Mouse (Mus musculus): ENCODE results near the gene Bex4. TPM values are rescaled to one million over a fixed set of nuclear protein-coding genes. Genes with fewer than 3 reads are reported as not detected.
"Not testable (repeated sequence)": the region's sequence is repeated elsewhere in the genome, so short reads cannot be mapped to it uniquely, and the experiment has no call there.

The Bex4 gene
- total RNA-seq (2021): 1 to 10 TPM in 1 of 2 experiments, under 1 TPM in 1; 0.83 to 1.1 TPM

DNA sequence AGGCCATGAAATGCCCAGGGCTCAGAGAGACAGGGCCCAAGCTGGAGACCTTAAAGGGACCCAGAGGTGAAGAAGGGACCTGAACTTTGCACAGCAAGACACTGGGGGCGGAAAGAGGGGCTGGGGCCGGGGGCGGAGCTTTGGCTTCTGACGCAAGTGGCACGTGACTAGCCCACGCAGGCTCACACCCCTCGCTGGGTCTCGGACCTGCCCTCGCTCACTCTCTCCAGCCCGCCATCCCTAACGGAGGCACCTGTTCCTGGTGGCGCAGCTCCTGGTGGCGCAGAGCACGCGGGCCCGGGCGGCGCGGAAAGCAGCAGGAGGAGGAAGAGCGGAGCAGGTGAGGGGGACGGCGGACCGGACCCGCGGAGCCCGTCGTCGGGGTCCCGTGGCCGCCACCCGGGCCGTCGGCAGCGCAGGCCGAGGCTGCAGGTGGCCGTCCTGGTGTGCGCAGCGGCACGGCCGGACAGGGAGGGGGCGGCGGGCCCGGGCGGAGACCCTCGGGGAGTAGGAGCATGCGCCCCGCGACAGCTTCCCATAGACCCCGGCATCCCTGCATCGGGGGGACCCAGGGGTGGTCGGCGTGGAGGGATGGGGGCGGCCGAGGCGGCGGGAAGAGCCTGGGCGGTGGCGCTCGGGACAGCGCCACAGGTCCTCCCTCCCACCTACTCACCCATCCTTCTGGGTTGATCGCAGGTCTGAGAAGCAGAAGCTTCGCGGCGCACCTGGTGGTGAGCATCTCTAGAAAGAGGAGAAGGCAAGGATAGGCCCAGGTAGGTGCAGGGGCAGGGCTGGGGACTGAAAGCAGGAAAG, at the start of gene Bex4:
Bex4 (plus strand) TSS at position 170 of the 813 bp plus-strand sequence.
- DNase-seq (ENCODE audit: low spot score); intact Hi-C loops (cut with DNase I): not testable (repeated sequence)

DNA sequence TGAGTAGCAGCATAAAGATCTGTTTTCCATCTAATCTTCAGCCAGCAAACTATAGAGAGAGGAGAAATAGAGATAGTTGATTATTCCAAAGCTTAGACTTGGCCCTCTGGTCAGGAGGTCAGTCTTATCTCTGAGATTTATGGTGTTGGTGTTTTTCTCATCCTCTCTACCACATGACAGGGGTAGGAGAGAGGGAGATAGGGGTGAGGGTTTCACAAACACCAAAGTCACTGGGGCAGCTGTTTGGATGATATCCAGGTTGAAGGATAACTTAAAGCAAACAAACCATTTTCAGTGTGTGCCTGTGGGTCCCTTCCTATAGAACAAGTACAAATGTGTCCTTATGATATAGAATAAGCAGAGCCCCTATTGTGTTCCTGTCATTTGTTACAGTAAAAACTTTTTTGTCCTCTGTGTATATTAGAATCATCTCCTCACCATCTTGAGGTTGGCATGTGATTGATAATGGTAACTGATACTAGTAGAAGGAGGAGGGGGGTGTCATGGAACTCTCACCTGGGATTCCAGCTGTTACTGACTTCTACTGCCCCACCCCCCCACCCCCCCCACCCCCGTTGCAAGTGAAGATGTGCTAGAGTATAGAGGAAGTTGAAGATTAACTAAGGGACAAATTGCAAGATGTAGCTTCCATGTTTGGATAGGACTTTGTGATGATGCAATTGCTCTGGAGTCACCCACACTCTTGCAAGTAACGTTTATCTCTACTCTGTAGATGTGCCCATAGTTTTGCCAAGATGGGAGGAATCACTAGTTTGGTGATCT, 46.1 kb upstream of the Bex4 start:
- intact Hi-C loops (cut with DNase I): no loop called here
- DNase-seq (ENCODE audit: low spot score): no peak

DNA sequence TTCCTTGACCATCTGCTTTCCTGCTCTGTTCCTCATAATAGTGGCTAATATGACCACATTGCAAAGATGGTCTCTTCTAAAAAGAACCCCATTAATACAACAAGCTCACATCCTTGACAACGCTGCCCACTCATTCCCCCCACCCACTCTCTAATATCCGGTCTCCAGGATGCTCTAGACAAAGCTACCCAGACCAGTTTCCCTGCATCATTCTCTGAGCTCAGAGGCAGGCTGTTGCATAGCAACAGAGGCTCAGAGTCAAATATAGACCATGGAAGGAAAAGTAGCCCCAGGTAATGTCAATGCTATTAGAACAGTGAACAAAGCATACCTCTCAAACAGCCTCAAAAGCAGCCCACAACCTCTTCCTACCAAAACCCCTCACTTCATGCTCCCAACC, 44.4 kb upstream of the Bex4 start:
- no peak for DNase-seq (ENCODE audit: low spot score)
- intact Hi-C loops (cut with DNase I): no loop called here

DNA sequence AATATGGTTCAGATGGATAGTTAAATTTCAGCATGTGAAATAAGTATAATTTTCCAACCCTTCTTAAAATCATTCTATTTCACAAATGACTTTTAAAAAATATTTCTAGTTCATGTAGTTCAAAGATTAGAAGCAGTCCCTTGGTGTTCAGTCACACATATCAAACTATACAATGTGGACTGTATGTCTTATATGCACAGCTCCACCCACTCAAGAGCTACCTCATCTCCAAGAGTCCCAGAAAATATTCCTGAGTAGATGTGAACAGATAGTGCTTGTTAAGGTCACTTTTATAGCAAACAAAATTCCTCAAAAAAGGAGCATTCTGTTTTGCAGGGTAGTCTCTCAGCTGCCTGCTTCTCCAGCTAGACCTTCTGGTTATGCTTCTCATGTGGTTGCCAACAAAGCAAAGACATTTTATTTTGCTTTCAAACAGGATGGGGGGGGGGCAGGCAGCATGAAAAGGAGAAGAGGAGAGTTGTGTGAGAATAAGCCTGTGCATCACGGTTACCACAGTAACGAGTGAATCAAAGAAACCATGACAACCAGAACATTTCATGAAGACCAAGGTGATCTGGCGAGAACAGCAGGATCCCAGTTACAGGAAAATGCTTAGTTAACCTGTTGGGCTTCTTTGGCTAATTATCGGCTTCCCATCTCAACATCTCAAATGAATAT, 34.6 kb upstream of the Bex4 start:
- intact Hi-C loops (cut with DNase I): no loop called here
- no peak for DNase-seq (ENCODE audit: low spot score)

DNA sequence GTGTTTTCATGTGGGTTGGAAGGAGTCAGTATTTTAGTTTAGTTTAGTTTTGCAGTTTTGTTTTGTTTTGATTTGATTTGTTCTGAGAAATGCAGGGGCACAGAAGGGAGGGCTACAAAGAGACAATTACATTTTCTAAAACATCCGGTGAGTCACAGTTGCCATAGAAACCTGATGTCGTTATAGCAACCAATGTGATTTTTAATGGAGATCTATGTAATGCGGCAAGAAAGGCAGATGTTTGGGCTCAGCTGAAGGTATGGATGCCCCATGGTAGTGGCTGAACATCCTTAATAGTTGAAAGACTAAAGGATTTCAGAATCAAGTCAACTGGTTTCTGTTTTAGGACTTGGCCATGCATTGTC, 34.1 kb upstream of the Bex4 start:
- DNase-seq (ENCODE audit: low spot score): no peak
- intact Hi-C loops (cut with DNase I): no loop called here

DNA sequence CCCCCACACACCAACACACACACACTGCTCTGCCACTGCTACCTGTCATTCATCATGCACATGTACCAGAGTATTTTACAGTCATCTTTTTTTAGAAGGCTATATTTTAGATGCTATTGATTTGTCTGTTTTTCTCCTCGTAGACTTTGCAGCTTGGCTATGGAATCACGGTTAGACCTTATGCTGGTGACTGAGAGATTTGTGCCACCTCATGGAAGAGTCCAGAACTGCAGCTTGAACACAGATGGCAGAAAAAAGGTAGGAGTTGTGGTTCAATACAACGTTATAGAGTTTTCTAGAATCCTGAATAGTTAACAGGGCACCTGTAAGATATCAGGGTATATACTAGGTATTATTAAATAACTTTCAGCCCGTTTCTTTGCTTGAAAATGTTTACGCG, 30.9 kb upstream of the Bex4 start:
- intact Hi-C loops (cut with DNase I): no loop called here
- no peak for DNase-seq (ENCODE audit: low spot score)

DNA sequence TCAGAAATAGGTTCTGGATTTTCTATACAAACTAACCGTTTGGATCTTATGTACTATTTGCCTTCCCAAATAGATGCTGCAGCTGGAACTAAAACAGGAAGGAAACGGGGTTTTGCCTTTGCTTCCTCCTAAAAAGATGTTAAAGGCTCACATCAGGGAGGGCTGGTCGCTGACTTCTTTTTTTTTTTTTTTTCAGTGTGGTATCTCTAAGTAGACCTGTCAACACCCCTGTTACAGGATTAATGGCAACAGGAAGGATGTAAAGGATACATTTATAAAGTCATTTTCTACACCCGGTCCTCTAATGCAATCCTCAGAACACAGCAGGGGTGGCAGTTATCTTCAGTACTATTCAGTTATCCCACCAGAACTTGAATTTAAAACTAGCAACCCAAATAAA, 23.8 kb upstream of the Bex4 start:
- intact Hi-C loops (cut with DNase I): no loop called here
- no peak for DNase-seq (ENCODE audit: low spot score)

DNA sequence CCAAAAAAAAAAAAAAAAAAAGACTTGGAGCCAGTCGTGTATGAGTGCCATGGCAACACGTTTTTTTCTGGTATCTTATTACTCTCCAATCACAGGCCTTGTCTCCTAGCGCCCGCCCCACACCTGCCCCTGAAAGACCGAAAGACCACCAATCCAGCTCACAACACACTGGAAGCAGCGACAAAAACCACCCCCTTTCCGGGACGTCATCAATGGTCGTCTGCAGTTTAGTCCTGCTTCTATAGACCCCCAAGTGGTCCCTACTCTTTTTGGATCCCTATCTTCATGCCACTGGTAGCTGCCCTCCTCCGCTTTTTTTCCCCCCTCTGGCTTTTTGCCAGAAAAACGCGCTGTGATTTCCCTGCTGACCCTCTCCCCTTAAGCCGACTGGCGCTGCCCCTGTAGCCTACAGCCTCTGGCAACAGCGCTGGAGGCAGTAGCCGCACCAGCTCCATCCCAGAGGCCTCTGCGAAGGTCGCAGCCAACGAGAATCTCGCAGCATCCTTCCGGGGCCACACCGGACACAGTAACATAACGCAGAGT, 23.3 kb upstream of the Bex4 start:
- intact Hi-C loops (cut with DNase I): no loop called here
- DNase-seq (ENCODE audit: low spot score): no peak

DNA sequence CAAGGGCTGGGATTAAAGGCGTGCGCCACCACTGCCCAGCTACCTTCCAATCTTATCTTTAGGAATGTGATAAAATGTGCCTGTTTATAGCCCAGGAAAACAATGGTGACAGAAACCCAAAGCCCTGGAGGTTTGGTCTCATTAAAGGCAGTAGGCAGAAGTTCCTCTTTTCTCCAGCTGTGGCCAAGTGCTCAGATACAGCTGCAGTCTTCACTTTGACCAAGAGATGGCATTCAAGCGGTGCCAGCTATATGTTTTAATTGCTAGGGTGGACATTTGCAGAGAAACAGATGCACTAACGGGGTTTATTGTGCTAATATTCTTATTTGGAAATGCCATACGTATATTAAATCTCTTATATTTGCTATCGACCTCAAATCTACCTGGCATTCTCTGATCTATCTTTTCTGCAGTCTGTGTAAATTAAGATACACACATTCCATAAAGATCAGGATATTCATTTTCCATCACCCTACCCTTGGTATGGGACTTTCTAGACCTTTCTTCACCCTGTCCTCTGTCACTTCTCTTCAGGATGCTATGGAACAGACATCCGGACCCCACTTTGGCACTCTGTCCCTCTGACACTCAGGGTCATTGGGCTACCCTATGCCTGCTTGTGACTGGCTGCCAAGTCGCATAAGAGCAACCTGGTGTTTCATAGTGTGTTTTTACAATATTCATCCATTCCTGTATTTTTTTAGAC, 11.6 kb upstream of the Bex4 start:
- intact Hi-C loops (cut with DNase I): no loop called here
- no peak for DNase-seq (ENCODE audit: low spot score)

DNA sequence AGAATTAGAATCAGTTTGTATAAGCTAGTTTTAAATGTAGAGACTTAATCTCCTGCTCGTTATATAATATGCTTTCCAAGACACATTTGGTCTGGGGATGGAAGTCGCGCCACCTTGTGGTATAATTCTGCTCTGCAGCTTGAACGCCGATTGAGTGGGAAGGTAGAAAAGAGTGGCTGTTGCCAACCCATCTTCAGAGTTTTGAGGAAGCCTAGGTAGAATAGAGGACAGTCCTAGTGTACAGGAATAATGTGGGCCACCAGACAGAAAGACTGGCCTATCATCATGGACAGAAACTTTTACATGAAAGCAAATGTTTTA, 11.1 kb upstream of the Bex4 start:
- intact Hi-C loops (cut with DNase I): no loop called here
- no peak for DNase-seq (ENCODE audit: low spot score)

DNA sequence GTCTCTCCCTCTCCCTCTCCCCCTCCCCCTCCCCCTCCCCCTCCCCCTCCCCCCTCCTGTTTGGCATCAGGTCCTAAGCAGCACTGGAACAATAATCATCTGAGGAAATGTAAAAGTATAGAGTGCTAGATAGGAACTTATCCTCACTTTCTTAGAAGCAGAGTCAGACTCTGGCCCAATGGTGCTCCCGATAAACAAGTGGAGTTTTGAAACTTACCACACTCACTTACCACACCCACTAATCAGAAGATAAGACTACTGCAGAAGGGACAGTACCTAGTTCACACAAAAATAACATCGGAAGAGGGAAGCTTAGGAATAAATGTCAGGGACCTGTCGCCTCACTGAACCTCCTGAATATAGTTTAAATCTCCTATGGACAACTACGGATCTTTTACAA, 3.2 kb upstream of the Bex4 start:
- intact Hi-C loops (cut with DNase I): no loop called here

DNA sequence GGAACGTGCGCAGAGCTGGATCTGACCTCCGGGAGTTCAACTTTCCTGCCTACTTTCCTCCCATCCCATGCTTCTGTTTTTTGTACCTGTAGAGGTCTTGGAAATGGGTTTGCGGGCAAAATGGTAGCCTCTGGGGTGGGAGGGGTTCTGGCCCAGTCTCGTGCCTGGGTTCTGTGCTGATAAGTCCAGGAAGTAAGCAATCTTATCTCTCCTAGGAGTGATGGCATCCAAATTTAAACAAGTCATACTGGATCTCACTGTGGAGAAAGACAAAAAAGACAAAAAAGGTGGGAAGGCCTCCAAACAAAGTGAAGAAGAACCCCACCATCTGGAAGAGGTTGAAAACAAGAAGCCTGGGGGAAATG, 826 bp downstream of the Bex4 start:
- DNase-seq (ENCODE audit: low spot score); intact Hi-C loops (cut with DNase I): not testable (repeated sequence)

More for the DNA sequence above, 3.2 kb upstream of the Bex4 start:
- DNase-seq (ENCODE audit: low spot score): no peak

DNA sequence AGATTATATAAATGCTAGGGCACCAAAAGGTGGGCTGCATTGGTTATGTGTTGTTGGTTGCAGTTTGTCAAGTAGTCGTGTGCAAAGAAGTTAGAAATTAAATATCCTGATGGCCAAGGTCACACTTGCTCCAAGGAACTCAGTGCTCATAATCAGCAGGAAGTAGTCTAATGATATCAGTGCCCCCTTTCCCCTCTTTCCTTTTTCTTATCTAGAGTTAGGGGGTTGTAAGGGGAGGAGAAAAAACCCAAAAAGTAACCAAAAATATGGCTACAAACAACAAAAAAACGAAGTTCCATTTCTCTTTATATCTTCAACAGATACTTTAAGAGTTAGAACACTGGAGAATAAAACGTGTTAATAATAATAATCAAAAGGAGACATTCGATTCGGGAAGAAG, 2.6 kb downstream of the Bex4 start:
- intact Hi-C loops (cut with DNase I): no loop called here
- DNase-seq (ENCODE audit: low spot score): no peak

DNA sequence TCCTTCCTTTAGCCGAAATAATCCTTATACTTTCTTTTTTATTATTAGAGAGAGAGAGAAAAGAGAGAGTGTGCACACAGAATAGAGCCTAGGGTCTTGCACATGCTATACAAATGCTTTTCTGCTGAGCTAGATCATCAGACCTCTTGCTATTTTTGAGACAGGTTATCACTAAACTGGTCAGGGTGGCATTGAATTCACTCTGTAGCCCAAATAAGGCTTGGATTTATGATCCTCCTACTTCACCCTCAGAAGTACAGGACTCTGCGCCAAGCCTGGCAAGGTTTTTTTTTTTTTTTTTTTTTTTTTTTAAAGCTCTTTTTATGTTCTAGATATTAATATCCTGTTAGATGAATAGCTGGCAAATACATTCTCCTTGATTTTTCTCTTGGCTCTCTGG, 4.9 kb downstream of the Bex4 start:
- intact Hi-C loops (cut with DNase I): no loop called here
- DNase-seq (ENCODE audit: low spot score): no peak

DNA sequence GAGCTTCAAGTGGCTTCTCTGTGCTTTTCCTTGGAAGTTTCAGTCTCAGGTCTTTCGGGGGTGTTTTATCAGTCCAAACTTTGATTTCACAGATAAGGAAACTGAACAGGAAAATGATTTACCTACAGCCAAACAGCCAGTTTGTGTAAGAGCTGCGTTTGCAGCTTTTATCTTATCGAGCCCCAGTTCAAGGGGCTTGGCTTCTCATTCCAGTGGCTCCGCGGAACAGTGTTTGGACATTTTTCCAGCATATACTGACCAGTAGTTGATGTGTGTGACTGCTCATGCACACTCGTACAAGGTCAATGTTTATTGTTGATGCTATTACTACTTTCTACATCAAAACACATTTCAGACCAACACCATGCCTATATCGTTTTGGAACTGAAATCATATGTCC, 5.4 kb downstream of the Bex4 start:
- intact Hi-C loops (cut with DNase I): no loop called here
- DNase-seq (ENCODE audit: low spot score): no peak

DNA sequence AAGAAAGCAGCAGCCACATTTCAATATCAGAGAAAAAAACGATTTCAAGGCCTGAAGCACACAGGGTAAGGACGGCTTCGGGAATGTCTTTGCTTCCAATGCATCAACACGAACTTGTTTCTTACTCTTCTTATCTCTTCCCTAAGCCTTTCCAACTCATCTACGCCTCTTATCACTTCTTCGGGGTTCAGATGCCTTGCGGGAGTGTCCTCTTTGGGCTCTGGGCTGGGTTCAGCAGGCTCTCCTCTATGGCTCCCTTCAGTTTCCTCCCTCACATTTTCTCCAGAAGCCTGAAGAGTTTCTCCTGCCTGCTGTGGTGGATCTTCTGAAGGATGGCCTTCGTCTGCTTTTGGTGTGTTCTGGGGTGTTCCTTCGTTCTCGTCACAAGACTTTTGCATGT, 31.8 kb downstream of the Bex4 start:
- intact Hi-C loops (cut with DNase I): no loop called here
- DNase-seq (ENCODE audit: low spot score): no peak

DNA sequence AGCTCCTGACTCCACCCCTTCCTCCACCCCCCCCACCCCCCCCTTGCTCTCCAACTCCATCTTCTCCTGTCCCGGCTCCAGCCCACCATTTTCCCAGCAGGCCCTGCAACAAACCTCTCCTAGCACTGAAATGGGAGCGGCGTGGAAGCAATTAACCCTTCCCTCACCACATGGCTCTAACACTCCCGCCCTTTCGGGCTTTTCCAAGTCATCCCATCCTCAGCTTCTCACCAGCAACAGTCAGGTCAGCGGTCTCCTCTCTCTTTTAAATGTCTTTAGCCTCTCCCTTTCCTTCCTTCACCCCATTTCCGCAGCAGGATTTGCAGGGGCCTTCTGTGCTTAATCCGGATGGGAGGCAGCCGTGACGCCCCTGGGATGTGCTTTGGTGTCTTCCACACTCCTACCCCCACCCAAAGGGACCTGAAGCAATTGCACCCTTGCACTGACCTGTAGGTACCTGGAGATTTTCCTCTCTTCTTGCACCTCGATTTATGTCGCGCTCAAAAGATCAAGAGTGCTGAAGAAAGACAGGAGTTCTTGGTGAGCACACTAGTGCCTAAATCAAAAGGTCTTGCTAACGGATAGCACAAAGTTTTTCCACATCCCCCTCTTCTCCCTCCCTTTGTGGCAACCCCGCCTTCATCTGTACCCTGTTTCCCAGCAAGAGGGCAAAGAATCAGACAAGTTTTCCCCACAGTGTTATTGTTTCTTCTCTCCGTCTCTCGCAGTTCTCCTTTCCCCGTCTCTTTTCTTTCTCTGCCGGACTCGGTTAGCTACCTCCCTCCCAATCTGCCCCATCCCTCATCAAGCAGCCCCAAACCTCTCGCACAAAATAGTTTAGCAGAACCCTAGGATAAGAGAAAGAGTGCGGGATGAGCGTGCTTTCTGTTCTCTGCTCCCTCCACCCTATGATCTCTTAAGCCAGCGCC, 32.7 kb downstream of the Bex4 start:
- intact Hi-C loops (cut with DNase I): no loop called here
- peak; percentile 35 for DNase-seq (ENCODE audit: low spot score)

DNA sequence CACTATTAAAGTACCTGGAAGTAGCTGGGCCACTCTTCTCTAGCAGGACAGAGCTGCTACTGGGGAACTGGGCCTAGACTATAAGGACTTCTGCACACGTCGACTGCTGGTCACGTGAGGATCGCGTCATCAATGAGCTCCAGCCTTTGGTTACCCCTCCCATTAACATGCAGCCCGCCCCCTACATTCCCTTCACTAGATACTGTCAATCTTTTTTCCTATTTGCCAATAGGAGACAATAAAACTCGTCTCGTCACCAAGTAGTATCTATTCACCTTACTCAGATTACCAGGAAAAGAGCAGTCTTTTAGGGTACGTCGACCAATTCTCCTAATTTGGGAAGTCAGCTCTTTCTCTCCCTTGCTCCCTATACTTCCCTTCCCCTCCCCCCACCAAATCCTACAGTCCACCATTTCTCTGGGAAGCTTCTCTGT, 33.3 kb downstream of the Bex4 start, which contains the start of gene Tceal8:
Tceal8 (minus strand) TSS at position 225 of the 434 bp plus-strand sequence.
- intact Hi-C loops (cut with DNase I): no loop called here
- DNase-seq (ENCODE audit: low spot score): peak; percentile 64

DNA sequence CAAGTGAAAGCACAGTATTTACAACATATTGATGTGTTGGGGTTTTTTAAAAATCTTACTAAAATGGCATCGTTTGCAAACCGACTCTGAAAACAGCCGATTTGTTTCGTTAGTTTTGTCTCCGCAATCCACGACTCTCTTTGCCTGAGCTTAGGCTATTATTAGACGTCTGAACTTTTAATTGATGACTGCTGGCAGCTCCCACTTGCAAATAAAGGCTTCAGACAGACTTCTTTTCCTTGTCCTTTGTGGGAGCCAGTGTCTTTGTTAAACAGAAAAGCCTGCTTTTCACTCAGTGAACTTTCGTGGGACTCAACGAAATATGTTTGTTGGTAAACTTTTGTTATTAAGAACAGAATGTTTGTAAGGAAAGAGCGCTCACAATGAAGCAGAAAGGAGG, 34.0 kb downstream of the Bex4 start:
- intact Hi-C loops (cut with DNase I): no loop called here
- DNase-seq (ENCODE audit: low spot score): no peak

All from heart, postnatal 25 days (tissue).